Mouse (Mus musculus): ENCODE measurements around the gene Ube2e2. TPM values are rescaled to one million over a fixed set of nuclear protein-coding genes. Genes with fewer than 3 reads are reported as not detected.
"Not testable (repeated sequence)": the region's sequence is repeated elsewhere in the genome, so short reads cannot be mapped to it uniquely, and the experiment has no call there.

The Ube2e2 gene
- polyA plus RNA-seq, 1 experiment from 2014 or later = 170 TPM

- not testable (repeated sequence) for H3K9me3 ChIP-seq (replicated peaks; ENCODE audit: control insufficient read depth, low read length, poor library complexity, severe bottlenecking); H3K27ac ChIP-seq (ENCODE audit: low read length)
- 91% methylated on average over 8 of the region's 8 CpGs for WGBS
These were observed 329.1 kb downstream of the Ube2e2 start for GRCm38 (mm10) chr14:18564999-18565398.

GRCm38 (mm10) chr14:18555287-18555686 is 338.8 kb downstream of the Ube2e2 start:
- no peaks in the 10 kb centered on the region for H3K36me3 ChIP-seq (ENCODE audit: control insufficient read depth, insufficient read depth, low read length)
- no peak for ATAC-seq
- 68% methylated on average over 1 of the region's 1 CpGs for WGBS

More at GRCm38 (mm10) chr14:18564999-18565398, 329.1 kb downstream of the Ube2e2 start:
- not testable (repeated sequence) for H3K4me2 ChIP-seq (ENCODE audit: low read length); H3K36me3 ChIP-seq (ENCODE audit: control insufficient read depth, insufficient read depth, low read length); H3K4me1 ChIP-seq (ENCODE audit: control insufficient read depth, insufficient read depth, low read length); H3K27me3 ChIP-seq (ENCODE audit: control insufficient read depth, insufficient read depth, low read depth, low read length); H3K4me3 ChIP-seq (ENCODE audit: low read depth, low read length); ATAC-seq; H3K9ac ChIP-seq (ENCODE audit: low read depth, low read length)

GRCm38 (mm10) chr14:18554627-18554988 is 339.5 kb downstream of the Ube2e2 start:
- no peak overlapping the region for H3K27ac ChIP-seq (ENCODE audit: low read length)

More at GRCm38 (mm10) chr14:18555287-18555686, 338.8 kb downstream of the Ube2e2 start:
- H3K9ac ChIP-seq (ENCODE audit: low read depth, low read length) = no peak overlapping the region
- 0 out of 2 replicates have a peak, but pooled peaks cover 2% of the 10 kb centered on the region for H3K4me1 ChIP-seq (ENCODE audit: control insufficient read depth, insufficient read depth, low read length)
- no peaks in the 10 kb centered on the region for H3K27me3 ChIP-seq (ENCODE audit: control insufficient read depth, insufficient read depth, low read depth, low read length)
- no peaks in the 10 kb centered on the region for H3K9me3 ChIP-seq (replicated peaks; ENCODE audit: control insufficient read depth, low read length, poor library complexity, severe bottlenecking)
- no peak overlapping the region for H3K4me2 ChIP-seq (ENCODE audit: low read length)
- H3K27ac ChIP-seq (ENCODE audit: low read length) = no peak overlapping the region
- H3K4me3 ChIP-seq (ENCODE audit: low read depth, low read length) = no peak overlapping the region

GRCm38 (mm10) chr14:18553987-18554626 is 340.0 kb downstream of the Ube2e2 start:
- H3K4me3 ChIP-seq (ENCODE audit: low read depth, low read length) = no peak overlapping the region
- no peak overlapping the region for H3K27ac ChIP-seq (ENCODE audit: low read length)
- no peak overlapping the region for H3K9ac ChIP-seq (ENCODE audit: low read depth, low read length)
- H3K4me1 ChIP-seq (ENCODE audit: control insufficient read depth, insufficient read depth, low read length) = 0 out of 2 replicates have a peak, but pooled peaks cover 2% of the 10 kb centered on the region
- H3K9me3 ChIP-seq (replicated peaks; ENCODE audit: control insufficient read depth, low read length, poor library complexity, severe bottlenecking) = no peaks in the 10 kb centered on the region
- peak; percentile 34; the same call in 1 of the 2 replicates for ATAC-seq
- WGBS = 53% methylated on average over 3 of the region's 3 CpGs
- H3K27me3 ChIP-seq (ENCODE audit: control insufficient read depth, insufficient read depth, low read depth, low read length) = no peaks in the 10 kb centered on the region
- H3K36me3 ChIP-seq (ENCODE audit: control insufficient read depth, insufficient read depth, low read length) = no peaks in the 10 kb centered on the region
- H3K4me2 ChIP-seq (ENCODE audit: low read length) = no peak overlapping the region

More at GRCm38 (mm10) chr14:18554627-18554988, 339.5 kb downstream of the Ube2e2 start:
- 0 out of 2 replicates have a peak, but pooled peaks cover 2% of the 10 kb centered on the region for H3K4me1 ChIP-seq (ENCODE audit: control insufficient read depth, insufficient read depth, low read length)
- no peaks in the 10 kb centered on the region for H3K9me3 ChIP-seq (replicated peaks; ENCODE audit: control insufficient read depth, low read length, poor library complexity, severe bottlenecking)
- WGBS = 54% methylated on average over 2 of the region's 2 CpGs
- no peak overlapping the region for H3K4me3 ChIP-seq (ENCODE audit: low read depth, low read length)
- no peak overlapping the region for H3K9ac ChIP-seq (ENCODE audit: low read depth, low read length)
- H3K27me3 ChIP-seq (ENCODE audit: control insufficient read depth, insufficient read depth, low read depth, low read length) = no peaks in the 10 kb centered on the region
- ATAC-seq = no peak
- no peak overlapping the region for H3K4me2 ChIP-seq (ENCODE audit: low read length)
- H3K36me3 ChIP-seq (ENCODE audit: control insufficient read depth, insufficient read depth, low read length) = no peaks in the 10 kb centered on the region

GRCm38 (mm10) chr14:18547541-18547940 is 346.5 kb downstream of the Ube2e2 start:
- H3K27me3 ChIP-seq (ENCODE audit: control insufficient read depth, insufficient read depth, low read depth, low read length) = no peaks in the 10 kb centered on the region
- 0 out of 2 replicates have a peak, but pooled peaks have one; percentile 45 for ATAC-seq
- H3K36me3 ChIP-seq (ENCODE audit: control insufficient read depth, insufficient read depth, low read length) = no peaks in the 10 kb centered on the region
- H3K4me1 ChIP-seq (ENCODE audit: control insufficient read depth, insufficient read depth, low read length) = no peaks in the 10 kb centered on the region
- no peak overlapping the region for H3K27ac ChIP-seq (ENCODE audit: low read length)
- no peak overlapping the region for H3K4me2 ChIP-seq (ENCODE audit: low read length)
- 31% methylated on average over 5 of the region's 5 CpGs for WGBS
- no peaks in the 10 kb centered on the region for H3K9me3 ChIP-seq (replicated peaks; ENCODE audit: control insufficient read depth, low read length, poor library complexity, severe bottlenecking)
- no peak overlapping the region for H3K4me3 ChIP-seq (ENCODE audit: low read depth, low read length)
- H3K9ac ChIP-seq (ENCODE audit: low read depth, low read length) = no peak overlapping the region

GRCm38 (mm10) chr14:18539092-18539491 is 355.0 kb downstream of the Ube2e2 start:
- 69% methylated on average over 4 of the region's 4 CpGs for WGBS
- not testable (repeated sequence) for ATAC-seq; H3K9ac ChIP-seq (ENCODE audit: low read depth, low read length); H3K4me3 ChIP-seq (ENCODE audit: low read depth, low read length); H3K27me3 ChIP-seq (ENCODE audit: control insufficient read depth, insufficient read depth, low read depth, low read length); H3K27ac ChIP-seq (ENCODE audit: low read length); H3K36me3 ChIP-seq (ENCODE audit: control insufficient read depth, insufficient read depth, low read length); H3K9me3 ChIP-seq (replicated peaks; ENCODE audit: control insufficient read depth, low read length, poor library complexity, severe bottlenecking); H3K4me2 ChIP-seq (ENCODE audit: low read length); H3K4me1 ChIP-seq (ENCODE audit: control insufficient read depth, insufficient read depth, low read length)

GRCm38 (mm10) chr14:18530899-18531298 is 363.2 kb downstream of the Ube2e2 start:
- WGBS = 62% methylated on average over 2 of the region's 2 CpGs
- H3K4me1 ChIP-seq (ENCODE audit: control insufficient read depth, insufficient read depth, low read length) = no peaks in the 10 kb centered on the region
- peaks cover under 1% of the 10 kb centered on the region; the same call in 1 of the 2 replicates for H3K9me3 ChIP-seq (replicated peaks; ENCODE audit: control insufficient read depth, low read length, poor library complexity, severe bottlenecking)
- H3K27ac ChIP-seq (ENCODE audit: low read length) = no peak overlapping the region
- no peak for ATAC-seq
- H3K27me3 ChIP-seq (ENCODE audit: control insufficient read depth, insufficient read depth, low read depth, low read length) = no peaks in the 10 kb centered on the region
- no peak overlapping the region for H3K4me2 ChIP-seq (ENCODE audit: low read length)
- no peaks in the 10 kb centered on the region for H3K36me3 ChIP-seq (ENCODE audit: control insufficient read depth, insufficient read depth, low read length)
- H3K9ac ChIP-seq (ENCODE audit: low read depth, low read length) = no peak overlapping the region
- H3K4me3 ChIP-seq (ENCODE audit: low read depth, low read length) = no peak overlapping the region

GRCm38 (mm10) chr14:18530496-18530895 is 363.6 kb downstream of the Ube2e2 start:
- ATAC-seq = no peak
- Histone ChIP-seq H3K9ac (ENCODE audit: low read depth, low read length) (no peak overlapping the region), H3K4me1 (ENCODE audit: control insufficient read depth, insufficient read depth, low read length) (no peaks in the 10 kb centered on the region), H3K9me3 (replicated peaks; ENCODE audit: control insufficient read depth, low read length, poor library complexity, severe bottlenecking) (peaks cover 2% of the 10 kb centered on the region; the same call in 1 of the 2 replicates), H3K4me3 (ENCODE audit: low read depth, low read length) (no peak overlapping the region), H3K36me3 (ENCODE audit: control insufficient read depth, insufficient read depth, low read length) (no peaks in the 10 kb centered on the region), H3K27me3 (ENCODE audit: control insufficient read depth, insufficient read depth, low read depth, low read length) (no peaks in the 10 kb centered on the region), H3K27ac (ENCODE audit: low read length) (no peak overlapping the region), H3K4me2 (ENCODE audit: low read length) (no peak overlapping the region)
- 83% methylated on average over 4 of the region's 4 CpGs for WGBS
